Mouse (Mus musculus) lung, embryonic 16.5 days (tissue): ENCODE measurements around the gene Ttyh3. TPM values are rescaled to one million over a fixed set of nuclear protein-coding genes. Genes with fewer than 3 reads are reported as not detected.

Experiments used
- polyA plus RNA-seq: library from polyadenylated mRNA; unstranded; fragments of >200 nt; fragmentation: Nextera tagmentation; extraction: Ambion mirVana; gene quantifications from 2 replicates; pipeline ENCODE4 v1.2.1, GENCODE M21; 2015

Gene Ttyh3
- polyA plus RNA-seq, 1 experiment from 2014 or later: 29.4 TPM

Other genes with a start within 250 kb of the Ttyh3 start
- 78.5 and 78.9 TPM in 2 replicates for gene Eif3b, start 229.7 kb downstream of the Ttyh3 start, polyA plus RNA-seq
- gene Gm4869, start 203.4 kb downstream of the Ttyh3 start, polyA plus RNA-seq: not detected in 2 replicates
- 20.7 and 23.0 TPM in 2 replicates for gene Chst12, start 143.5 kb downstream of the Ttyh3 start, polyA plus RNA-seq
- gene Grifin, start 84.0 kb downstream of the Ttyh3 start, polyA plus RNA-seq: 0.63 TPM in 1 of 2 replicates, not detected in the other
- gene Lfng, start 41.7 kb downstream of the Ttyh3 start, polyA plus RNA-seq: 24.9 and 25.8 TPM in 2 replicates
- gene Iqce, start 53.3 kb upstream of the Ttyh3 start, polyA plus RNA-seq: 20.9 and 21.5 TPM in 2 replicates
- 24.4 TPM in 2 replicates for gene Brat1, start 56.0 kb upstream of the Ttyh3 start, polyA plus RNA-seq
- gene Amz1, start 75.1 kb upstream of the Ttyh3 start, polyA plus RNA-seq: 1.1 and 1.4 TPM in 2 replicates
- 8.4 and 8.5 TPM in 2 replicates for gene Gna12, start 181.4 kb upstream of the Ttyh3 start, polyA plus RNA-seq